Mouse (Mus musculus) stomach, embryonic 15.5 days (tissue): Measurements from ENCODE around the gene Ltb. TPM values are rescaled to one million over a fixed set of nuclear protein-coding genes. Genes with fewer than 3 reads are reported as not detected.

Experiments used
- ATAC-seq: fragments of 200-750 bp; cut with Nextera tagmentation; 2 replicates; pipeline ENCODE4 v1.8.0; 2017; ENCODE audit warnings: low read depth, moderate number of reproducible peaks, moderate TSS enrichment; ENCODE audit not compliant: insufficient read depth, low FRiP score
- H3K27ac ChIP-seq: fragments of 300-500 bp; sonication (generic); 2 replicates; pipeline ENCODE4 v1.5.1; 2015; ENCODE audit warnings: mild to moderate bottlenecking, inconsistent platforms
- H3K27me3 ChIP-seq: fragments of 300-500 bp; sonication (generic); replicated peaks from 2 replicates; pipeline ENCODE4 v1.6.1; 2015; ENCODE audit warnings: inconsistent platforms
- H3K36me3 ChIP-seq: fragments of 300-500 bp; sonication (generic); 2 replicates; pipeline ENCODE4 v1.6.1; 2015; ENCODE audit warnings: inconsistent platforms
- H3K4me1 ChIP-seq: fragments of 300-500 bp; sonication (generic); 2 replicates; pipeline ENCODE4 v1.6.1; 2015; ENCODE audit warnings: inconsistent platforms
- H3K4me2 ChIP-seq: fragments of 300-500 bp; sonication (generic); 2 replicates; pipeline ENCODE4 v1.6.1; 2015; ENCODE audit warnings: mild to moderate bottlenecking, inconsistent platforms
- H3K4me3 ChIP-seq: fragments of 300-500 bp; sonication (generic); replicated peaks from 2 replicates; pipeline ENCODE4 v1.5.1; 2015; ENCODE audit warnings: inconsistent platforms
- H3K9ac ChIP-seq: fragments of 300-500 bp; sonication (generic); 2 replicates; pipeline ENCODE4 v1.6.1; 2015; ENCODE audit warnings: inconsistent platforms
- H3K9me3 ChIP-seq: fragments of 300-500 bp; sonication (generic); 2 replicates; pipeline ENCODE4 v1.6.1; 2016; ENCODE audit warnings: inconsistent platforms
- WGBS: fragments of 180-500 bp; shearing (Covaris S2); methylation state at CpG from one replicate; pipeline ENCODE4 v1.1.7; 2015; 5-methylcytosine and 5-hydroxymethylcytosine counted together
- polyA plus RNA-seq: library from polyadenylated mRNA; unstranded; fragments of >200 nt; fragmentation: Nextera tagmentation; extraction: Ambion mirVana; gene quantifications from 2 replicates; pipeline ENCODE4 v1.2.1, GENCODE M21; 2015

The Ltb gene
- polyA plus RNA-seq = 3.7 and 5.5 TPM in 2 replicates

DNA sequence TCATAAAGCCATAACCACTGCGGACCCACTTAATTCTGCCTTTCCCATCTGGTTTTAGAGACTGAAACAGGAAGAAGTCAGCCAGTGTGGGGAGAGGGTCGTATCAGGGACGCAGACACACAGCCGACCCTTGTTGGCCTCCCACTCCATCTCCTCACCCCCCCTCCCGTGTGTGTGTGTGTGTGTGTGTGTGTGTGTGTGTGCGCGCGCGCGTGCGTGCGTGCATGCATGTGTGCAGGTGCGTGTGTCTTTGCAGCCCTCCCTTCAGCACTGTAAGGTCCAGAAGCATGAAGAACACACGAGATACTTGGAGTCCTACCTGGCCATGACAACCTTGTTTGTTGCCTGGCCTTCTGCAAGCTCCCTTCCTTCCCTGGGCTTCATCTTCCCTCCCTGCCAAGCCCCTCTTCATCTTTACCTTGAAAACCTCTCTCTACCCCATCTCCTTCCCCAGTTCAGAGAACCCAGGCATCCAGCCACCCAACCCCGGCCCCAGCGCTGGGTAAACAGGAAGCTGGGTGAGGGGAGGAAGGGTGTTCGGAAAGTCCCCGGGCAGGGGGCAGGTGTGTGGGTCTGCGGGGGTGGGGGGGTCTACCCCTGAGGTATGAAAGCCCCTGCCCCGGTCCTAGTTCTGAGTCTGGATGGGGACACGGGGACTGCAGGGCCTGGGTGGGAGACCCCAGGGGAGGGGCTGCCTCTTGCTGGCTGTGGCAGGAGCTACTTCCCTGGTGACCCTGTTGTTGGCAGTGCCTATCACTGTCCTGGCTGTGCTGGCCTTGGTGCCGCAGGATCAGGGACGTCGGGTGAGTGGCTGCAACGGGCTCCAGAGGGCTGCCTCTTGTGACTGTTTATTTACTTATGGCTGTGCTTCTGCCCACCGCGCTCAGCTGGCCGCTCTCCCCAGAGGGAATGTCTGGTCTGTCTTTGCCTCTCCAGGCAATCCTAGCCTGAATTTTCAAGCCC lies at the start of gene Ltb:
Gene Ltb (plus strand): TSS at position 559 of the 963 bp plus-strand sequence.
- WGBS = 54% methylated on average over 28 of the region's 28 CpGs
- Histone ChIP-seq H3K4me1 (peaks cover 15% of the 10 kb centered on the region; the same call in 1 of the 2 replicates), H3K27ac (no peak within 1 kb of the TSS), H3K9me3 (no peaks in the 10 kb centered on the region), H3K4me2 (peak within 1 kb of the TSS; percentile 93), H3K36me3 (no peaks in the 10 kb centered on the region), H3K27me3 (peaks cover 15% of the 10 kb centered on the region), H3K4me3 (peak within 1 kb of the TSS; percentile 47), H3K9ac (no peak within 1 kb of the TSS)
- no peak for ATAC-seq

DNA sequence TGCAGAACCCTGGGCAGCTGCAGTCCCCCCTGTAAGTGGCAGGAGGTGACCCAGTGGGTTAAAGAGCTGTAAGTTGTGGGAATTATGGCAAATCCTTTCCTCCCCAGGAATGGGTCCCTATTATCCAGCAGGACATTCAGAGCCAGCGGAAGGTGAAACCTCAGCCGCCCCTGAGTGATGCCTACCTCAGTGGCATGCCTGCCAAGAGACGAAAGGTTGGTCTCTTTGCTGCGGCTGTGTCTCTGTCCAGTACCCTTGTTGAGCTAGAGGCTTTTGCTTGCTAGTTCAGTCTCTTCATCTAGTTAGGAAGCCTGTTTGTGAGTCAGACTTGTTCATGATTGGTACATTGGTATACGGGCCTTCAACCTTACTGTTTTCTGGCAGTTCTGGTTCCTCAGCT lies 48.1 kb upstream of the Ltb start:
- no peak overlapping the region for H3K9ac ChIP-seq
- no peaks in the 10 kb centered on the region for H3K4me1 ChIP-seq
- no peak overlapping the region for H3K4me2 ChIP-seq
- no peaks in the 10 kb centered on the region for H3K27me3 ChIP-seq
- no peak overlapping the region for H3K4me3 ChIP-seq
- WGBS = 82% methylated on average over 5 of the region's 5 CpGs
- peaks cover 89% of the 10 kb centered on the region for H3K36me3 ChIP-seq
- H3K9me3 ChIP-seq = no peaks in the 10 kb centered on the region
- H3K27ac ChIP-seq = no peak overlapping the region
- ATAC-seq = no peak

DNA sequence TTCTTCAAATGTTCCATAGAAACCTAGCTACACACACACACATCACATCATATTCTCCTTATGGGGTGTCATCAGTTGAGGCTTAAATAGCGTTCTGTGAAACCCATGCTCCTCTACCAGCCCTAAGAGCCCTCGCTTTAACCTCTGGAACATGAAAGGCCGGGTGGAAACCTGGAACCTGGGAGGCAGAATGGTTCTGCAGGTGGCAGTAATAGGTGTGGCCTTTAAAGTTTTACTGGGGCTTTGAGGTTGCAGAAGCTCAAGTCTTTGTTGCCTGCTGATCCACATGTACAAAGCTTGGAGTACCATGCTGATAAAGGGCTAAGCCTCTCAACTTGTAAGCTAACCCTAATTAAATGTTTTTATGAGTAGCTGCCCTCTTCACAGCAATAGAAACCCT lies 46.9 kb upstream of the Ltb start:
- Histone ChIP-seq H3K9me3 (no peaks in the 10 kb centered on the region), H3K27ac (no peak overlapping the region), H3K4me2 (no peak overlapping the region), H3K9ac (no peak overlapping the region), H3K4me1 (no peaks in the 10 kb centered on the region), H3K27me3 (no peaks in the 10 kb centered on the region), H3K36me3 (peaks cover 88% of the 10 kb centered on the region), H3K4me3 (no peak overlapping the region)
- ATAC-seq = no peak
- whole genome bisulfite sequencing = 59% methylated on average over 3 of the region's 3 CpGs

DNA sequence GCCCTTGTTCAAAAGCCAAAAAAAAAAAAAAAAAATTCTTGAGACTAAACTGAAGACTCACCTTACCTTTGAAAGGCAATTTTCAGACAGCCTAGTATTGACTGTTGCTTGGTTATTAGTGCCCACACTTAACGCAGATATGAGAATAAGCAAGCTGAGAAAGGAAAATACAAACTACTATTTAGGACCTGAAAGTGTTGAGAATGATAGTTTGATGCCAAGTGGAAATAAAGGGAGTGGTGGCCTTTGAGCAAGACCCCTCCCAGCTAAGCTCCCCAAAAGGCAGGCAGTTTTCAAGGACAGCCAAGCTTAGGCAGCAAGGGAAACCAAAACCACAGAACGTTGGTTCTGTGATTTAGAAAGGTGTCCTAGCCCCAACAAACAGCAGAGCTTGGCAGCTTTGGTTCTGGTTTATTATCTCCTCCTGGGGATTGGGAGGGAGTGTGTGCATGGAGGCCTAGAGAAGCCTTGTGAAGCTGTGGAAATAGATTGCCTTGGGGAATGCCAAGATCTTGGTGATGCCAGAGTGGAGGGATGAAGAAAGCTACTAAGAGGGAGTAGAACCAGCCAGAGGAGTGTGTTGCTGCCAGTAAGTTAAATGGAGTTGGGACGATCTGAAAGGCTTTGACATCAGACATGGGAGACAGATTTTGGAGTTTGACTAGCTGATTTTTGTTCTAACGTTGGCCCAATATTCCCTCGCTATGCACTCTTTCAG lies 46.2 kb upstream of the Ltb start:
- Histone ChIP-seq H3K4me1 (no peaks in the 10 kb centered on the region), H3K27me3 (no peaks in the 10 kb centered on the region), H3K4me2 (no peak overlapping the region), H3K36me3 (peaks cover 88% of the 10 kb centered on the region), H3K4me3 (no peak overlapping the region), H3K27ac (no peak overlapping the region), H3K9ac (no peak overlapping the region), H3K9me3 (no peaks in the 10 kb centered on the region)
- 68% methylated on average over 5 of the region's 5 CpGs for WGBS
- no peak for ATAC-seq

DNA sequence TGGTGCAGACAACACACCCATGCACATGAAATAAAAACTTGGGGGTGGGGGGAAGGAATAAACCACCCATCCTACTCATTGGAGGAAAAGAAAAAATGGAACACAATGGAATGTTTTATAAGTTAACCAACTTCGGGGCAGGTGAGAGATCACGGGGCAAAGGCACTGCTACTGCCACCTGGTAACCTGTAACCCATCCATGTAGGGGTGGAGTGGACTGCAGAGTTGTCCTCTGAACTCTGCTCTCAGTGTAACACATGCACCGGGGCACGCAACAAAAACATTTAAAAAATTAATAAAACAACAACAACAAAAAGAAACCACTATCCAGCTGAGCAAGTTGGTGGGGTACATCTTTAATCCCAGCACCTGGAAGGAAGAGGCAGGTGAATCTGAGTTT lies 42.1 kb upstream of the Ltb start:
- ATAC-seq = no peak
- no peak overlapping the region for H3K9ac ChIP-seq
- H3K4me1 ChIP-seq = no peaks in the 10 kb centered on the region
- H3K4me2 ChIP-seq = no peak overlapping the region
- no peaks in the 10 kb centered on the region for H3K27me3 ChIP-seq
- WGBS = 88% methylated on average over 4 of the region's 4 CpGs
- no peak overlapping the region for H3K4me3 ChIP-seq
- H3K9me3 ChIP-seq = no peaks in the 10 kb centered on the region
- no peak overlapping the region for H3K27ac ChIP-seq
- H3K36me3 ChIP-seq = peaks cover 90% of the 10 kb centered on the region

DNA sequence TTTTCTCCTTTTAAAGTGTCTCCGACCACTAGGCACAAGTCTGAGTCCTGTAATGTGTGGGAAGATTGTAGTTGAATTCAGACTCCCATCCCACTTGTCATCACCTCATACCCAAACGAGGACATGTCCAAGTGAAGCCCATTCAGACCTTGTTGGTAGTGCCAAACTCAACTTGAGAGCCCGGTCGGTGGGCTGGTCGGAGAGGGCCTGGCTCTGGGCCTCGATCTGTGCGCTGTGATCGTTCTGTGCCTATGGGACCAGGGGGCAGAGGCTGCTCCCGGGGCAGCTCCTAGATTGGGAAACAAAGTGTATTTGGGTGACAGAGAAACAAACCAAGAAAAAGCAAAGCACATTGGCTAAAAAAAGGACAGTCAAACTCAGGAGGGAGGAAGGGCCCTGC lies 41.2 kb upstream of the Ltb start:
- Histone ChIP-seq H3K36me3 (peaks cover 94% of the 10 kb centered on the region), H3K4me2 (no peak overlapping the region), H3K4me3 (no peak overlapping the region), H3K9ac (no peak overlapping the region), H3K4me1 (no peaks in the 10 kb centered on the region), H3K27ac (no peak overlapping the region), H3K27me3 (no peaks in the 10 kb centered on the region), H3K9me3 (no peaks in the 10 kb centered on the region)
- no peak for ATAC-seq
- WGBS = 90% methylated on average over 9 of the region's 9 CpGs

DNA sequence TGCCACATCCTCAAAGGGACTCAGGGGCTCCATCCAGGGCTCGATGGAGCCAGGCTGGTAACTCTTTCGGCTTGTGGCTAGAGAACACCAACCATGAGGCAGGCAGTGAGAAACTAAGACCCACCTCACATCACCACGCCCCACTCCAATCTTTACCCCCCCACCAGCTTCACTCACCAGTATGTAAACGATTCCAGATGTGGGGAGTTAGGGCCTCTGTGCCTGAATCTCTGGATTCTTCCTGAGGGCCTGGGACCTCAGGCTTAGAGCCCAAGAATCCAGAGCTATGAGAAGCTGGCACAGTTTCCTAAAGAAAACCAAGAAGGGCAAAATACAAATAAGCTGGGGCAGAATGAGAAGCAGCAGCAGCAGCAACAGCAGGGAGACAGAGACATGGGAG lies 40.3 kb upstream of the Ltb start:
- Histone ChIP-seq H3K4me1 (no peaks in the 10 kb centered on the region), H3K9ac (no peak overlapping the region), H3K27me3 (no peaks in the 10 kb centered on the region), H3K27ac (no peak overlapping the region), H3K4me2 (no peak overlapping the region), H3K9me3 (no peaks in the 10 kb centered on the region), H3K36me3 (peaks cover 95% of the 10 kb centered on the region), H3K4me3 (no peak overlapping the region)
- ATAC-seq = no peak
- WGBS = 73% methylated on average over 4 of the region's 4 CpGs

DNA sequence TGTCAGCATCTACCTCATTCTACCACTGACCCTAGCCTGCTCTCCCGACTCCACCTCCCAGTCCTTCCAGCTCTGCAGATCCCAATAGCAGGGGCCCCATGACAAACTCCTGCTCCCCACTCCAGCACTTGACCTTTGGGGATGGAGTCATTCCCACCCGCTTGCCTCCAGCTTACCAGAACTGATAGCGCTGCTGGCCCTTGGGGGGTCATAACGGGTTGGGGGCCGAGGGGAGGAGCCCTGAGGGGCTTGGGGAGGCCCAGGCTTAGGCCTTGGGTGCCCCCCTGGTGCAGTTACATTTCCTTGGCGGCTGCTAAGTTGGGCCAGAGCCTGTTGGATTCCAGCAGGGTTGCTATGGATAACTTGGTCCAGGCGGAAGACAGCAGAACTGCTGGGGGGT lies 39.6 kb upstream of the Ltb start:
- ATAC-seq = no peak
- no peaks in the 10 kb centered on the region for H3K27me3 ChIP-seq
- H3K9ac ChIP-seq = no peak overlapping the region
- H3K4me3 ChIP-seq = no peak overlapping the region
- H3K27ac ChIP-seq = no peak overlapping the region
- no peaks in the 10 kb centered on the region for H3K4me1 ChIP-seq
- 79% methylated on average over 7 of the region's 7 CpGs for WGBS
- H3K4me2 ChIP-seq = no peak overlapping the region
- H3K36me3 ChIP-seq = peaks cover 96% of the 10 kb centered on the region
- no peaks in the 10 kb centered on the region for H3K9me3 ChIP-seq

DNA sequence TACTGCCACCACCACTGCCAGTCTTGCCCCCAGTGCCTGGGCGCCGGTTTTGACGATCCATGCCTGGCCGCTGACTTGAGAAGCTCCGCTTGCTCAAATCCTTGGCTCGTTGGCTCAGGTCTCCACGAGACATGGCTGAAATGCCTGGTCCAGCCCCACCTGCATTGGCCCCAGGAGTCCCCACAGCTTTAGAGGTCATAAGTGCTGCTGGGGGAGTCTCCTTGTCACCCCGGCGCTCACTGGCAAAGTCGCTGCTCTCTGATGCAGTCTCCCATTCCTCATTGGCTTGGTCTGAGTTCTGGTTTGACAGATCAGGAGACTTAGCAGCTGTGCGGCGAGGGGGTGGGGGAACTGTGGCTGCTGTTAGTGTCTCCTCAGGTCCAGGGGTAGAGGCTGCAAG lies 38.8 kb upstream of the Ltb start:
- peaks cover 96% of the 10 kb centered on the region for H3K36me3 ChIP-seq
- H3K4me3 ChIP-seq = no peak overlapping the region
- no peaks in the 10 kb centered on the region for H3K27me3 ChIP-seq
- no peak for ATAC-seq
- no peaks in the 10 kb centered on the region for H3K4me1 ChIP-seq
- H3K9ac ChIP-seq = no peak overlapping the region
- no peaks in the 10 kb centered on the region for H3K9me3 ChIP-seq
- H3K27ac ChIP-seq = no peak overlapping the region
- H3K4me2 ChIP-seq = no peak overlapping the region
- WGBS = 85% methylated on average over 12 of the region's 12 CpGs

DNA sequence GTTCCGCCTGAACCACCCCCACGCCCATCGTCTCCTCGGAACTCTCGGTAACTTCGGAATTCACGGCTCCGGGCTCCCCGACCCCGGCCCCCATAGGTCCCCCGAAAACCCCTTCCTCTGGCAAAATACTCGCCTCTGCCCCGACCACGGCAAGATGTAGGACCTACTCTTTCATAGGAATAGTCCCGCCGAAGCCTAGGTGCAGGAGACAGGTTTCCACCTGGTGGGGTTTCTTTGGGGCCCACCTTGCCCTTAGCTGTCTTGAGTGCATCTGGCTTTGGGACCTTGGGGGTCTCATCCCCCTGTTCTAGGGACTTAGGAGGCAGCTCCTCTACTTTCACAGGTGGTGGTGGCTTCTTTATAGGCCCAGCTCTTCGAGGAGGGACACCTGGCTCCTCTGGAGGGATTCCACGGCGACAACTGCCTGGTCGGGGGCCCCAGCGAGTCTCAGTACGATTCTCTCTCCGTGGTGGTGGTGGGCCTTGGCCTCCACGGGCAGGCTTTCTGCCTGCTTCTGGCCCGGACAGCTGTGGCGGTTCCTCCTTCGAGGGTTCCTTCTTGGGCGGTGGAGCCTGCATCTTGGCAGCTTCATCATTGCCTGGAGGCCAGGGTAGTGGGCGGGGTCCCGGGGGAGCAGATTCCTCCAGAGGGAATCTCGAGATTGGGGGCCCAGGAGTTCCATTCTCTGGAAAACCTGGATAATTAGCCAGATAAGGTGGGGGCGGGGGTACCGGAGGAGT lies 37.6 kb upstream of the Ltb start:
- Histone ChIP-seq H3K9ac (no peak overlapping the region), H3K27me3 (no peaks in the 10 kb centered on the region), H3K9me3 (no peaks in the 10 kb centered on the region), H3K4me2 (no peak overlapping the region), H3K27ac (no peak overlapping the region), H3K4me3 (no peak overlapping the region), H3K36me3 (peaks cover 97% of the 10 kb centered on the region), H3K4me1 (no peaks in the 10 kb centered on the region)
- 87% methylated on average over 33 of the region's 33 CpGs for WGBS
- ATAC-seq = no peak

DNA sequence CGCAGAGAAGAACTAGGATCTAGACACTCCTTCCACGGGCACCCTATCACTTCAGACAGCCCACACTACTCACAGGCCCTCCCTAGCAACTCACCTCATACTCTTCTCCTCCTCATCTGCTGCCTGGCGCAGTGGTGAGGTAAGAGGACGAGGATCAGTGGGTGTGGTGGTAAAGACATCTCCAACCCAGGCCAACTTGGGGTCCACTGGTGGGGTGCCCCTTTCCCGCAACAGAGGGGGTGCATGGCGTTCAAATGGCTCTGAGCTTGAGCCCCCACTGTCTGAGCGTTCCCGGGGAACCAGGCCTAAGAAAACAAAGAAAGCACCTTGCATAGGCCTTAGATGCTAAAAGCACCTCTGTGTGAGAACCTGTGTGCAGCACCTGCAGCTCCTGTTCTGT lies 37.0 kb upstream of the Ltb start:
- H3K36me3 ChIP-seq = peaks cover 98% of the 10 kb centered on the region
- no peaks in the 10 kb centered on the region for H3K27me3 ChIP-seq
- no peak overlapping the region for H3K27ac ChIP-seq
- ATAC-seq = no peak
- no peak overlapping the region for H3K4me3 ChIP-seq
- WGBS = 84% methylated on average over 8 of the region's 8 CpGs
- H3K9ac ChIP-seq = no peak overlapping the region
- no peaks in the 10 kb centered on the region for H3K9me3 ChIP-seq
- H3K4me2 ChIP-seq = no peak overlapping the region
- no peaks in the 10 kb centered on the region for H3K4me1 ChIP-seq
